Comparison of ENCODE assay signal across 9 mouse cellular contexts in the genomic region with DNA sequence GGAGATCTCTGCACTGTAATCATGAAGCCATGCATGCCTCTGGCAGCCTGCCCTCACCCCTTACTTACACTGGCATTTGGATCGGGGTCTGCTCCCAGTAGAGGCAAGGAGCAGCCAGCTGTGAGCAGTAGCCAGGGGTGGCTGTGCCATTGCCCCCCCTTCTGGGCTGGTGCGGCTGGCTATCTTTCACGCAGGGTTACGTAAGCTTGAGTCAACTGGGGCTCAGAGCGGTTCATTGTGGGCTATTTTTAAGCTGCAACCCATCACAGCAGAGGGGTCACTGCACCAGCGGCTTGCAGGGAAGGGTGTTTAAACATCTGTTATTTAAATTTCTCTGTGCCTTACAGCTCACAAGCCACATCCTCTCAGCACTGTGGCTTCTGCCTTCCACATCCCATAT. TPM values are rescaled to one million over a fixed set of nuclear protein-coding genes. Genes with fewer than 3 reads are reported as not detected.
DNase-seq lines count a peak whose midpoint lies in the region; ATAC-seq and TF ChIP-seq lines count a peak whose summit lies in the region.
"Had no signal": no experiment of that assay in that cellular context is flagged by ENCODE, and none has a peak within 500 bp of the region (broad histone marks: within the 10 kb centered on the region; RNA-seq: fewer than 3 reads in every experiment).

No protein-coding gene starts in this region.

- 55% methylated on average over 6 of the region's 6 CpGs for WGBS in intestine, postnatal 0 days
- 31% methylated on average over 6 of the region's 6 CpGs for WGBS in intestine, embryonic 16.5 days
- 39% methylated on average over 6 of the region's 6 CpGs for WGBS in liver, embryonic 12.5 days (ENCODE audit: insufficient replicate concordance)
- whole genome bisulfite sequencing in midbrain, postnatal 0 days = 44% methylated on average over 6 of the region's 6 CpGs

- DNase-seq in midbrain, postnatal 0 days (ENCODE audit: low spot score) = no peak
- no peak for DNase-seq in cerebellum, adult 18-20 months
- no peak for DNase-seq in right cerebral cortex, postnatal 14 days
- no peak for DNase-seq in right cerebral cortex, postnatal 36 days (ENCODE audit: low spot score in 2 of 2)
- DNase-seq: cerebellum, adult 11 months had no signal

- no peak for ATAC-seq in intestine, postnatal 0 days
- no peak for ATAC-seq in intestine, embryonic 16.5 days
- peak; percentile 84 for ATAC-seq in granulocyte monocyte progenitor cell, adult 5-6 weeks (replicated peaks; ENCODE audit: poor library complexity, severe bottlenecking)
- ATAC-seq in liver, embryonic 12.5 days = peak; percentile 15; the same call in 1 of the 2 replicates
- no peak for ATAC-seq in midbrain, postnatal 0 days (ENCODE audit: low FRiP score)

- H3K4me3 ChIP-seq in intestine, postnatal 0 days (ENCODE audit: low read depth, low read length) = no peak overlapping the region
- no peak overlapping the region for H3K4me3 ChIP-seq in intestine, embryonic 16.5 days (ENCODE audit: low read length)
- H3K4me3 ChIP-seq in liver, embryonic 12.5 days = no peak overlapping the region
- no peak overlapping the region for H3K4me3 ChIP-seq in midbrain, postnatal 0 days (ENCODE audit: low read depth, low read length)

- H3K36me3 ChIP-seq in intestine, postnatal 0 days (ENCODE audit: control insufficient read depth, insufficient read depth) = peaks cover 21% of the 10 kb centered on the region
- no peaks in the 10 kb centered on the region for H3K36me3 ChIP-seq in intestine, embryonic 16.5 days (ENCODE audit: control insufficient read depth, insufficient read depth, low read length)
- H3K36me3 ChIP-seq in liver, embryonic 12.5 days = no peaks in the 10 kb centered on the region
- H3K36me3 ChIP-seq in midbrain, postnatal 0 days (ENCODE audit: insufficient read depth, low read length) = no peaks in the 10 kb centered on the region

- no peak overlapping the region for H3K27ac ChIP-seq in intestine, postnatal 0 days (ENCODE audit: low read depth, low read length)
- no peak overlapping the region for H3K27ac ChIP-seq in intestine, embryonic 16.5 days (ENCODE audit: low read length)
- H3K27ac ChIP-seq in liver, embryonic 12.5 days = no peak overlapping the region
- peak overlapping the region; percentile 12 for H3K27ac ChIP-seq in midbrain, postnatal 0 days (ENCODE audit: low read depth, low read length)

- TF ChIP-seq CTCF in intestine, postnatal 0 days (IDR thresholded peaks at IDR 0.05; ENCODE audit: low read depth) = no peak
- TF ChIP-seq CTCF in midbrain, postnatal 0 days (IDR thresholded peaks at IDR 0.05) = no peak

- H3K27me3 ChIP-seq in intestine, postnatal 0 days (replicated peaks; ENCODE audit: control insufficient read depth, insufficient read depth, low read length) = no peaks in the 10 kb centered on the region
- H3K27me3 ChIP-seq in intestine, embryonic 16.5 days (replicated peaks; ENCODE audit: control insufficient read depth, insufficient read depth, low read length) = no peaks in the 10 kb centered on the region
- H3K27me3 ChIP-seq in liver, embryonic 12.5 days (replicated peaks) = peaks cover 53% of the 10 kb centered on the region
- no peaks in the 10 kb centered on the region for H3K27me3 ChIP-seq in midbrain, postnatal 0 days (ENCODE audit: insufficient read depth, low read length)

- H3K9ac ChIP-seq in intestine, postnatal 0 days (ENCODE audit: low read depth, low read length) = 0 out of 2 replicates have a peak overlapping the region, but pooled peaks have one; percentile 13
- H3K9ac ChIP-seq in intestine, embryonic 16.5 days (ENCODE audit: low read depth, low read length) = no peak overlapping the region
- no peak overlapping the region for H3K9ac ChIP-seq in liver, embryonic 12.5 days
- no peak overlapping the region for H3K9ac ChIP-seq in midbrain, postnatal 0 days (replicated peaks; ENCODE audit: low read length, poor library complexity, severe bottlenecking)

- H3K9me3 ChIP-seq in intestine, postnatal 0 days (ENCODE audit: control insufficient read depth) = no peaks in the 10 kb centered on the region
- H3K9me3 ChIP-seq in intestine, embryonic 16.5 days (ENCODE audit: control insufficient read depth, low read length) = no peaks in the 10 kb centered on the region
- no peaks in the 10 kb centered on the region for H3K9me3 ChIP-seq in liver, embryonic 12.5 days (replicated peaks)
- no peaks in the 10 kb centered on the region for H3K9me3 ChIP-seq in midbrain, postnatal 0 days (ENCODE audit: low read length)

- H3K4me2 ChIP-seq in intestine, postnatal 0 days (replicated peaks; ENCODE audit: low read depth) = no peak overlapping the region
- no peak overlapping the region for H3K4me2 ChIP-seq in intestine, embryonic 16.5 days (ENCODE audit: low read depth, low read length)
- H3K4me2 ChIP-seq in liver, embryonic 12.5 days = no peak overlapping the region
- H3K4me2 ChIP-seq in midbrain, postnatal 0 days (ENCODE audit: low read depth, low read length, poor library complexity, severe bottlenecking) = no peak overlapping the region

- H3K4me1 ChIP-seq in intestine, postnatal 0 days (replicated peaks; ENCODE audit: control insufficient read depth, insufficient read depth, low read length) = no peaks in the 10 kb centered on the region
- H3K4me1 ChIP-seq in intestine, embryonic 16.5 days (ENCODE audit: control insufficient read depth, insufficient read depth, low read length) = peaks cover 9% of the 10 kb centered on the region
- H3K4me1 ChIP-seq in liver, embryonic 12.5 days = peaks cover 11% of the 10 kb centered on the region; the same call in 1 of the 2 replicates
- 0 out of 2 replicates have a peak, but pooled peaks cover 14% of the 10 kb centered on the region for H3K4me1 ChIP-seq in midbrain, postnatal 0 days (ENCODE audit: insufficient read depth, low read length)

RNA-seq across cellular contexts. Expression of a gene that starts 4.3 kb away (rescaled TPM):
- polyA plus RNA-seq in intestine, postnatal 0 days (2015; fragmentation: Nextera tagmentation; extraction: Ambion mirVana) = not detected in 2 replicates
- not detected in 2 replicates for polyA plus RNA-seq in intestine, embryonic 16.5 days (2015; fragmentation: Nextera tagmentation; extraction: Ambion mirVana)
- not detected in 2 replicates for total RNA-seq in granulocyte monocyte progenitor cell, adult 5-6 weeks (2014; fragmentation: Nextera tagmentation)
- not detected in 2 replicates for total RNA-seq in granulocyte monocyte progenitor cell, adult 5-6 weeks (2017)
- polyA plus RNA-seq in liver, embryonic 12.5 days (2016; fragmentation: Nextera tagmentation; extraction: Ambion mirVana) = not detected in 2 replicates
- total RNA-seq in midbrain, postnatal 0 days (2014; rRNA removed) = 0.05 TPM in 1 of 2 replicates, not detected in the other
- not detected in 2 replicates for polyA plus RNA-seq in midbrain, postnatal 0 days (2015; fragmentation: Nextera tagmentation; extraction: Ambion mirVana)

RNA-seq across cellular contexts. Expression of a gene that starts 11.5 kb away (rescaled TPM):
- 0.37 and 0.42 TPM in 2 replicates for polyA plus RNA-seq in intestine, postnatal 0 days (2015; fragmentation: Nextera tagmentation; extraction: Ambion mirVana)
- polyA plus RNA-seq in intestine, embryonic 16.5 days (2015; fragmentation: Nextera tagmentation; extraction: Ambion mirVana) = 1.3 and 1.7 TPM in 2 replicates
- not detected in 2 replicates for total RNA-seq in granulocyte monocyte progenitor cell, adult 5-6 weeks (2014; fragmentation: Nextera tagmentation)
- total RNA-seq in granulocyte monocyte progenitor cell, adult 5-6 weeks (2017) = not detected in 2 replicates
- polyA plus RNA-seq in liver, embryonic 12.5 days (2016; fragmentation: Nextera tagmentation; extraction: Ambion mirVana) = 0.53 and 0.54 TPM in 2 replicates
- 133 and 153 TPM in 2 replicates for total RNA-seq in midbrain, postnatal 0 days (2014; rRNA removed)
- 136 and 149 TPM in 2 replicates for polyA plus RNA-seq in midbrain, postnatal 0 days (2015; fragmentation: Nextera tagmentation; extraction: Ambion mirVana)

RNA-seq across cellular contexts. Expression of a gene that starts 17.3 kb away (rescaled TPM):
- polyA plus RNA-seq in intestine, postnatal 0 days (2015; fragmentation: Nextera tagmentation; extraction: Ambion mirVana) = 7.1 and 8.8 TPM in 2 replicates
- 13.3 and 16.9 TPM in 2 replicates for polyA plus RNA-seq in intestine, embryonic 16.5 days (2015; fragmentation: Nextera tagmentation; extraction: Ambion mirVana)
- total RNA-seq in granulocyte monocyte progenitor cell, adult 5-6 weeks (2014; fragmentation: Nextera tagmentation) = not detected in 2 replicates
- total RNA-seq in granulocyte monocyte progenitor cell, adult 5-6 weeks (2017) = 0.26 and 6.3 TPM in 2 replicates
- polyA plus RNA-seq in liver, embryonic 12.5 days (2016; fragmentation: Nextera tagmentation; extraction: Ambion mirVana) = 0.57 and 0.92 TPM in 2 replicates
- total RNA-seq in midbrain, postnatal 0 days (2014; rRNA removed) = 1.2 and 1.8 TPM in 2 replicates
- 1.1 and 1.2 TPM in 2 replicates for polyA plus RNA-seq in midbrain, postnatal 0 days (2015; fragmentation: Nextera tagmentation; extraction: Ambion mirVana)

RNA-seq across cellular contexts. Expression of a gene that starts 26.0 kb away (rescaled TPM):
- polyA plus RNA-seq in intestine, postnatal 0 days (2015; fragmentation: Nextera tagmentation; extraction: Ambion mirVana) = 3.2 and 3.7 TPM in 2 replicates
- polyA plus RNA-seq in intestine, embryonic 16.5 days (2015; fragmentation: Nextera tagmentation; extraction: Ambion mirVana) = 12.4 and 17.0 TPM in 2 replicates
- 11.1 and 19.4 TPM in 2 replicates for total RNA-seq in granulocyte monocyte progenitor cell, adult 5-6 weeks (2014; fragmentation: Nextera tagmentation)
- total RNA-seq in granulocyte monocyte progenitor cell, adult 5-6 weeks (2017) = 24.0 and 29.7 TPM in 2 replicates
- 20.9 and 22.2 TPM in 2 replicates for polyA plus RNA-seq in liver, embryonic 12.5 days (2016; fragmentation: Nextera tagmentation; extraction: Ambion mirVana)
- 9.0 and 11.4 TPM in 2 replicates for total RNA-seq in midbrain, postnatal 0 days (2014; rRNA removed)
- 11.6 and 12.0 TPM in 2 replicates for polyA plus RNA-seq in midbrain, postnatal 0 days (2015; fragmentation: Nextera tagmentation; extraction: Ambion mirVana)

RNA-seq across cellular contexts. Expression of a gene that starts 36.0 kb away (rescaled TPM):
- 31.6 and 34.7 TPM in 2 replicates for polyA plus RNA-seq in intestine, postnatal 0 days (2015; fragmentation: Nextera tagmentation; extraction: Ambion mirVana)
- 22.5 and 23.8 TPM in 2 replicates for polyA plus RNA-seq in intestine, embryonic 16.5 days (2015; fragmentation: Nextera tagmentation; extraction: Ambion mirVana)
- total RNA-seq in granulocyte monocyte progenitor cell, adult 5-6 weeks (2014; fragmentation: Nextera tagmentation) = 6.1 and 9.3 TPM in 2 replicates
- total RNA-seq in granulocyte monocyte progenitor cell, adult 5-6 weeks (2017) = 16.5 and 19.5 TPM in 2 replicates
- polyA plus RNA-seq in liver, embryonic 12.5 days (2016; fragmentation: Nextera tagmentation; extraction: Ambion mirVana) = 5.7 and 7.4 TPM in 2 replicates
- 23.9 and 24.9 TPM in 2 replicates for total RNA-seq in midbrain, postnatal 0 days (2014; rRNA removed)
- 16.7 and 18.1 TPM in 2 replicates for polyA plus RNA-seq in midbrain, postnatal 0 days (2015; fragmentation: Nextera tagmentation; extraction: Ambion mirVana)

Comparison
In these comparisons a context has a peak if more than half of its experiments do, and no peak if none do; other contexts are left out.
1. ATAC-seq: peak in granulocyte monocyte progenitor cell, adult 5-6 weeks (single experiment) and liver, embryonic 12.5 days (single experiment); none in intestine, postnatal 0 days (single experiment), intestine, embryonic 16.5 days (single experiment) and midbrain, postnatal 0 days (single experiment).
2. RNA of a gene that starts 11.5 kb away (polyA plus RNA-seq): 136 to 149 TPM in midbrain, postnatal 0 days; 1.3 to 1.7 TPM in intestine, embryonic 16.5 days, 0.53 to 0.54 TPM in liver, embryonic 12.5 days and 0.37 to 0.42 TPM in intestine, postnatal 0 days; every median in the first group is over 10 times any median in the second.